Mouse (Mus musculus) stomach, embryonic 15.5 days (tissue): ENCODE measurements around the gene Duoxa1. TPM values are rescaled to one million over a fixed set of nuclear protein-coding genes. Genes with fewer than 3 reads are reported as not detected.

Experiments
- ATAC-seq: fragments of 200-750 bp; cut with Nextera tagmentation; 2 replicates; pipeline ENCODE4 v1.8.0; 2017; ENCODE audit warnings: low read depth, moderate number of reproducible peaks, moderate TSS enrichment; ENCODE audit not compliant: insufficient read depth, low FRiP score
- H3K27ac ChIP-seq: fragments of 300-500 bp; sonication (generic); 2 replicates; pipeline ENCODE4 v1.5.1; 2015; ENCODE audit warnings: mild to moderate bottlenecking, inconsistent platforms
- H3K27me3 ChIP-seq: fragments of 300-500 bp; sonication (generic); replicated peaks from 2 replicates; pipeline ENCODE4 v1.6.1; 2015; ENCODE audit warnings: inconsistent platforms
- H3K36me3 ChIP-seq: fragments of 300-500 bp; sonication (generic); 2 replicates; pipeline ENCODE4 v1.6.1; 2015; ENCODE audit warnings: inconsistent platforms
- H3K4me1 ChIP-seq: fragments of 300-500 bp; sonication (generic); 2 replicates; pipeline ENCODE4 v1.6.1; 2015; ENCODE audit warnings: inconsistent platforms
- H3K4me2 ChIP-seq: fragments of 300-500 bp; sonication (generic); 2 replicates; pipeline ENCODE4 v1.6.1; 2015; ENCODE audit warnings: mild to moderate bottlenecking, inconsistent platforms
- H3K4me3 ChIP-seq: fragments of 300-500 bp; sonication (generic); replicated peaks from 2 replicates; pipeline ENCODE4 v1.5.1; 2015; ENCODE audit warnings: inconsistent platforms
- H3K9ac ChIP-seq: fragments of 300-500 bp; sonication (generic); 2 replicates; pipeline ENCODE4 v1.6.1; 2015; ENCODE audit warnings: inconsistent platforms
- H3K9me3 ChIP-seq: fragments of 300-500 bp; sonication (generic); 2 replicates; pipeline ENCODE4 v1.6.1; 2016; ENCODE audit warnings: inconsistent platforms
- WGBS: fragments of 180-500 bp; shearing (Covaris S2); methylation state at CpG from one replicate; pipeline ENCODE4 v1.1.7; 2015; 5-methylcytosine and 5-hydroxymethylcytosine counted together
- polyA plus RNA-seq: library from polyadenylated mRNA; unstranded; fragments of >200 nt; fragmentation: Nextera tagmentation; extraction: Ambion mirVana; gene quantifications from 2 replicates; pipeline ENCODE4 v1.2.1, GENCODE M21; 2015

Gene Duoxa1
- polyA plus RNA-seq, 1 experiment from 2014 or later, result 6.1 TPM

DNA sequence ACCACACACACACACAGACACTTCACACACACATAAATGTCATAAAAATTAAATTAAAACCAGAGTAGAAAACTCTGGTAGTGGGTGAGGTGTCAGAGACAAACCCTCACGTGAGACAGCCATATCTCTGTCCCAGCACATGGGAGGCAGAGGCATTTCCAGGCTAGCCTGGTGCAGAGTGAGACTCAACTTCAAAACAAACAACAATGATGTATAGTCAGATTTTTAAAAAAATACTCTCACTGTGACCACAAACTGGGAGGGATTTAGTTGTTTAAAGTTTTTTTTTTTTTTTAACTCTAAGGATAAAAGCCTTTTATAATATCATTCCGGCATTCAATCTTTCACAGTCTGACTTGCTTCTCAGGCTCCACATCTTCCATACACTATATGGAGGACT, 11.8 kb upstream of the Duoxa1 start:
- Histone ChIP-seq H3K4me3 (no peak overlapping the region), H3K9ac (no peak overlapping the region), H3K4me1 (no peaks in the 10 kb centered on the region), H3K4me2 (no peak overlapping the region), H3K27ac (no peak overlapping the region), H3K9me3 (no peaks in the 10 kb centered on the region), H3K36me3 (no peaks in the 10 kb centered on the region), H3K27me3 (no peaks in the 10 kb centered on the region)
- 59% methylated on average over 2 of the region's 2 CpGs for WGBS
- ATAC-seq, result no peak

DNA sequence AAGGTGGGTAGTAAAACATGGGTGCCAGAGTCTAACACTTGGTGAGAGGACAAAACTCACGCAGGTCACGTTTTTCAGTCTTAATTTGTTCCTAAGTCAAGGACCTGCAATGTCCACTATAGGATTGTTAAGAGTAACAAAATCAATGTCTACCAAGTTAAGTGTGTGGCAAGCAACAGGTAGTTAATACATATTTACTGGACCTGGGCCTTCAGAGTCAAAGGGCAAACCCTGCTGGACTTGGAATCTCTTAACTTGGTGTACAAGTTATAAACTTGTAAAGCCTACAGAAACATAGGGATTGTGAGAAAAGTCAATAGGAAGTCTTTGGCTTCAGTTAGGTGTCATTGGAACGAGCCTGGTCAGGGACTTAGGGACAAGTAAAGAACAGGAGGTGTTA, 11.1 kb upstream of the Duoxa1 start:
- no peak overlapping the region for H3K9ac ChIP-seq
- H3K27me3 ChIP-seq, result no peaks in the 10 kb centered on the region
- H3K36me3 ChIP-seq, result no peaks in the 10 kb centered on the region
- no peak overlapping the region for H3K4me2 ChIP-seq
- ATAC-seq, result no peak
- no peak overlapping the region for H3K4me3 ChIP-seq
- H3K27ac ChIP-seq, result no peak overlapping the region
- no peaks in the 10 kb centered on the region for H3K4me1 ChIP-seq
- 72% methylated on average over 3 of the region's 3 CpGs for WGBS
- no peaks in the 10 kb centered on the region for H3K9me3 ChIP-seq

DNA sequence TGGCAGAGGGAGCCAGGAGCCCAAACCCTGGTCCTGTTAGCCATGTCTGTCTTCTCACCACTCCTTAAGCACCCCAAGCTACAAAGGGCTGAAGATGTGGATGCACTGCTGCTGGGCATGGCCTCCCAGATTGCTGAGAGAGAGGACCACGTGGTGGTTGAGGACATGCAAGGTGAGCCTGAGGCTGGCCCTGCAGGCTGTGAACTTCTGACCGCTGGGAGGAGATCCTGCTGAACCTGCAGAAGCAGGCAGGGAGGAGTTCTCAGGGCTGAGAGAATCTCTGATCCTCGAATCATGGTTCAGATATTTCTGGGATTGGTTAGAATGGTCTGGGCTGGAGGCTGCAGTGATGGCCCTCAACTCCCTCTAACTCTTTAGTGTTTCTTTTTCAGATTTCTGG, 10.4 kb upstream of the Duoxa1 start:
- Histone ChIP-seq H3K4me3 (no peak overlapping the region), H3K36me3 (no peaks in the 10 kb centered on the region), H3K27me3 (no peaks in the 10 kb centered on the region), H3K9ac (no peak overlapping the region), H3K27ac (no peak overlapping the region), H3K4me1 (no peaks in the 10 kb centered on the region), H3K9me3 (no peaks in the 10 kb centered on the region), H3K4me2 (no peak overlapping the region)
- 63% methylated on average over 3 of the region's 3 CpGs for WGBS
- no peak for ATAC-seq

DNA sequence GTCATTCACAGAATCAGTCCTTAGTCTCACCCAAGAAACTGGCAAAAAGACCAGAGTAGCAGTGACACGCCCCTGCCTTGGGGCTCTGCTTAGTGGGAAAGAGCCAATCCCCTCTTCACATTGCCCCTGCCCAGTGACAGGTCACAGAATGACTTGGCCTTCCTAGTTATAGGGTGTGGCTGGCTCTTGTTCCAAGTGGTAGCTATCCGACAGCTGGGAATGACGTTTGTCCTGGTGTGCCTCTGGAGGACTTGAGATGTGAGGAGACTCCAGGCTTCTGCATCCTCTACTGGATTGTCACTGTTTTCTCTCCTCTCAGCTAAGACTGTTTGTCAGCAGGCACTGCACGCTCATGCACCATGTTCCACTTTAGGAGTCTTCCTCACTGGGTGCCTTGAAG, 3.9 kb upstream of the Duoxa1 start:
- no peak overlapping the region for H3K9ac ChIP-seq
- H3K4me2 ChIP-seq, result no peak overlapping the region
- H3K4me1 ChIP-seq, result peaks cover 13% of the 10 kb centered on the region
- H3K27me3 ChIP-seq, result peaks cover 30% of the 10 kb centered on the region
- 66% methylated on average over 4 of the region's 4 CpGs for WGBS
- no peak overlapping the region for H3K27ac ChIP-seq
- ATAC-seq, result no peak
- H3K36me3 ChIP-seq, result no peaks in the 10 kb centered on the region
- no peaks in the 10 kb centered on the region for H3K9me3 ChIP-seq
- no peak overlapping the region for H3K4me3 ChIP-seq

DNA sequence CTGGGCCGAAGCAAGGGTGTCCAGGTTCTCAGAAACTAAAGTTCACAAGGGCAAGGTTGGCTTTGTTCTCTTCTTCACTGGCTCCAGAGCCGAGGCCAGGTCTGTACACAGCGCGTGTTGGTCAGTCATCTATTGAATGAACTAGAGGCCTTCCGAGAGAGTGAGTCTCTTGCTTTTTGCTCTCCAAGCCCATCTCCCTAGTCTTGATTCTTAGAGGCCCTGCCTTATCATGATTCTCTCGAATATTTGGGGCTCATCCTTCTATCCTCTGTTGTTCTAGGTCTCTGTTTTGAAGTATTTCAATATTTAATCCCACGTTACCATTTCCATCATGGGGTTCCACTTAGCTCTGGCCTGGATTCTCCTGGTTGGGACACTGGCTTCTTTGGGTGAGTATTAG, 1.8 kb upstream of the Duoxa1 start, which contains the start of gene Duox1:
Duox1 (plus strand) TSS at position 301 of the 400 bp plus-strand sequence.
- no peak for ATAC-seq
- Histone ChIP-seq H3K36me3 (no peaks in the 10 kb centered on the region), H3K9me3 (no peaks in the 10 kb centered on the region), H3K27ac (no peak within 1 kb of the TSS), H3K4me3 (no peak within 1 kb of the TSS), H3K4me2 (no peak within 1 kb of the TSS), H3K9ac (no peak within 1 kb of the TSS), H3K27me3 (peaks cover 37% of the 10 kb centered on the region), H3K4me1 (peaks cover 13% of the 10 kb centered on the region)
- WGBS, result 85% methylated on average over 7 of the region's 7 CpGs

DNA sequence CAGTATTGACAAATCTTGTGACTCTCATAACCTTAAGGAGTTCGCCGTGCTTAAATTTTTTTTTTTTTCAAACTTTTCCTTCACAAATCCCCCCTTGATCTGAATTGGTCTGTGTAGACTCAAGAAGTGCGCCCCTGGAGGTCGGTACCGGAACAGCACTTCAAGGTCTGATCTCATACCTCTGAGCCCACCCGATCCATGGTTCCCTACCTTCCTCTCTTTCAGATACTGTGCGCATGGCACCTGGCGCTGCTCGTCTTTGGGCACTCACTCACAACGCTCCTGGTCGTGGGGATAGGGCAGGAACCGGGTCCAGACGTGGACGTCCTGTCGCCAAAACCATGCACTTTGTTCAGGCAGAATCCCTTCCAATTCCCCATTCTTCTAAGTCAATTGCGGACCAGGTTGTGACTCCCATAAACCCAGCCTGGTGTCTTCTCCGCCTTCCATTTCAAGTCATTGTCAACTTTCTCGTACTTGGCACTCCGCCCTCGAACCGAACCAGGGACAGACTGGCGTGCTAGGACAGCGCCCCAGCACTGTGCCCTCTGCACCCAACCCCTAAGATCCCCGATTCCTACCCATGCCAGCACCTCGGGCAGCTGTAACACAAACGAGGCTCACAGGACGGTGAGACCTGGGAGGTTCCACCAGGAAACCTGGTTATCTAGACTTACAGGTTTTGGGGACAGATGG, 660 bp downstream of the Duoxa1 start:
- Histone ChIP-seq H3K4me2 (peak overlapping the region; percentile 54), H3K27me3 (peaks cover 48% of the 10 kb centered on the region), H3K36me3 (no peaks in the 10 kb centered on the region), H3K27ac (no peak overlapping the region), H3K9me3 (no peaks in the 10 kb centered on the region), H3K4me1 (peaks cover 13% of the 10 kb centered on the region), H3K9ac (no peak overlapping the region), H3K4me3 (peak overlapping the region; percentile 35)
- ATAC-seq, result no peak; the same call in 1 of the 2 replicates
- 4% methylated on average over 27 of the region's 27 CpGs for WGBS

DNA sequence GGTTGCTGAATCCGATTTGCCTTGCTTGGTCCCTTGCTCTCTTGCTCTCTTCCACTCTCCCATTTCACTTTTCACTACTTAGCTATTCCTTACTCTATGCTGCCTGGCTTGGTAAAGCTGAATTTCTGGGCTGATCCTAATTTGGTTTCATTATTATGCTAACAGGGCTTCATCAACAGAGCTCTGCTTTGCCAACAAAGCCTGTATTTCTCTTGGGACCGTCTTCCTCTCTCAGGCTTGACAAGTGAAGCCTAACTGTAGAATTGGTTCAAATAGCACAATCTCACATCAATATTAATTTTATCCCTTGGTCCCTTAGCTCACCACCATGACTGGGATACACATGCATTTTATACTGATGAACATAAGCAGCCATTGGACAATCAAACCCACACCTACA, 2.0 kb downstream of the Duoxa1 start:
- WGBS, result 47% methylated on average over 2 of the region's 2 CpGs
- ATAC-seq, result no peak
- peaks cover 50% of the 10 kb centered on the region for H3K27me3 ChIP-seq
- H3K9me3 ChIP-seq, result no peaks in the 10 kb centered on the region
- H3K36me3 ChIP-seq, result no peaks in the 10 kb centered on the region
- H3K4me3 ChIP-seq, result no peak overlapping the region
- H3K4me2 ChIP-seq, result no peak overlapping the region
- no peak overlapping the region for H3K27ac ChIP-seq
- peaks cover 13% of the 10 kb centered on the region for H3K4me1 ChIP-seq
- no peak overlapping the region for H3K9ac ChIP-seq

DNA sequence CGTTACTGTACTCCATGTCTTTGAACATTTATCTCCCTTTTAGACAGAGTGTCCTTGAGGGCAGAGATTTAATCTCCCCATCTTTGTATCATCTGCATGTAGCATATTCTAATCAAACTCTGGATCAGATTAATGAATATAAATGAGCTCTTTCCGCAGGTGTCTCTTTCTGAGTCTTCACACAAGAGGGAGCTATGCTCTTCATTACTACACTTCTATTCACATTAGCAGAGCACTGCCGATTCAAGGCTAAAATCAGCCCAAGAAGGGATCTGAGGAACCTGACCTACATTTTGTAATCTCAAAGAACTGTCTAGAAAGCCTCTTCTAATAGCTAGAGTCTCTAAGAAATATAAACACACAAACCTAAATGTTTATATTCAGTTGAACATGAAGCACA, 3.9 kb downstream of the Duoxa1 start:
- H3K9me3 ChIP-seq, result no peaks in the 10 kb centered on the region
- no peak overlapping the region for H3K9ac ChIP-seq
- no peak overlapping the region for H3K27ac ChIP-seq
- ATAC-seq, result no peak
- peaks cover 61% of the 10 kb centered on the region for H3K27me3 ChIP-seq
- H3K4me2 ChIP-seq, result no peak overlapping the region
- H3K36me3 ChIP-seq, result no peaks in the 10 kb centered on the region
- H3K4me1 ChIP-seq, result peaks cover 13% of the 10 kb centered on the region
- no peak overlapping the region for H3K4me3 ChIP-seq
- WGBS, result 34% methylated on average over 3 of the region's 3 CpGs

DNA sequence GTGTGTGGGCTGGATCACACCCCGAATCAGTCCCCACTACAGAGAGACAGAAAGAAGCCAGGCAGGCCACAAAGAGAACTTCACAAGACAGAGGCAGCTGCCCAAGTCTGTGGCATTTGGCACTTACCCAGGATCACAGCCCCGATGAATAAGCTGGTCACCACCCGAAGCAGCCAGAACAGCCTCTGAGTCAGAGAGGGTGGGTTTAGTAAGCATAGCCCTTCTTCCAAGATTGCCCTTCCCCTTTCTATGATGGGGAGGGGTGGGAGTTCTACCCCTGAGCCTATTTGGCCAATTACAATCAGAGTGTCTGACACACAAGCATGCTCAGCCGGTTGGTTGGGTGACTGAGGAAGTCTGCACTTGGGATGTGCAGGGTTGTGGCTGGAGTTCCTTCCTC, 7.3 kb downstream of the Duoxa1 start:
- peaks cover 9% of the 10 kb centered on the region for H3K4me1 ChIP-seq
- no peak overlapping the region for H3K4me3 ChIP-seq
- no peaks in the 10 kb centered on the region for H3K36me3 ChIP-seq
- no peaks in the 10 kb centered on the region for H3K9me3 ChIP-seq
- 36% methylated on average over 4 of the region's 4 CpGs for WGBS
- H3K4me2 ChIP-seq, result no peak overlapping the region
- H3K9ac ChIP-seq, result no peak overlapping the region
- peaks cover 69% of the 10 kb centered on the region for H3K27me3 ChIP-seq
- H3K27ac ChIP-seq, result no peak overlapping the region
- 0 out of 2 replicates have a peak, but pooled peaks have one; percentile 21 for ATAC-seq

DNA sequence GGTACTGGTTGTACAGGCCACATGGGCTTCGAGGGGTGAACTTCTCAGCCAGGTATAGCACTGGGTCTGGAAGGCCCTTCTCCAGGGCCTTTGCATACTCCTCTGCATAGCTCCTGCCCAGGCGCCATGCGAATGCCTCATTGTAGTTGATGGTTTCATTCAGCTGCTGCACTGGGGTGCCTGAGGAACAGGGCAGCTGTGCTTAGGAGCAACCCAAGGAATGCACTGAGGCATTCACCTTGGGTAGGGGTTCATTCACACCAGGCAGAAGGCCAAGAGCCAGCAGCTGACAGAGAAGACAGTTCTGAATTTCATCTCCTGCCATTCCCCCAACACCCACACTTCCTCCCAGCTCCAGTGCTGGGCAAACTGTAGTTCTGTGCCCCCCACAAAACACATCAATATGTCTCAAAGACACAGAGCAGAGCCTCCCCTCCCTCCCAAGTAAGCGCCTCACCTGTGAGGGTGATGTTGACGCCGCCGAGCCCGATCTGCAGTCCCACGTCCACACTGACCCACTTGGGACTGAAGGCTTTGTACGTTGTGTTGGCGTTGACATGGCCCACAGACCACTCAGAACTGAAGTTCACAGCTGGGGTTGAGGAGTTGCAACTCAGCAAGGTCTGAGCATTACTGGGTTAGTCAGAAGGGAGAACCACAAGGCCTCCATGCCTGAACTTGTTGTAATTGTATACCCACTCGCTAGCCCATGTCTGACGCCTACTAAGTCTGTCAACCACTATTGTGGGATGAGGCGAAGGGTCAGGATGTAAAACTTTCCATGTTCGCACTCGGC, 8.2 kb downstream of the Duoxa1 start:
- H3K4me2 ChIP-seq, result no peak overlapping the region
- no peak overlapping the region for H3K9ac ChIP-seq
- H3K27me3 ChIP-seq, result peaks cover 74% of the 10 kb centered on the region
- no peaks in the 10 kb centered on the region for H3K36me3 ChIP-seq
- H3K27ac ChIP-seq, result no peak overlapping the region
- no peak overlapping the region for H3K4me3 ChIP-seq
- 80% methylated on average over 16 of the region's 16 CpGs for WGBS
- ATAC-seq, result no peak
- H3K9me3 ChIP-seq, result no peaks in the 10 kb centered on the region
- peaks cover 12% of the 10 kb centered on the region for H3K4me1 ChIP-seq

DNA sequence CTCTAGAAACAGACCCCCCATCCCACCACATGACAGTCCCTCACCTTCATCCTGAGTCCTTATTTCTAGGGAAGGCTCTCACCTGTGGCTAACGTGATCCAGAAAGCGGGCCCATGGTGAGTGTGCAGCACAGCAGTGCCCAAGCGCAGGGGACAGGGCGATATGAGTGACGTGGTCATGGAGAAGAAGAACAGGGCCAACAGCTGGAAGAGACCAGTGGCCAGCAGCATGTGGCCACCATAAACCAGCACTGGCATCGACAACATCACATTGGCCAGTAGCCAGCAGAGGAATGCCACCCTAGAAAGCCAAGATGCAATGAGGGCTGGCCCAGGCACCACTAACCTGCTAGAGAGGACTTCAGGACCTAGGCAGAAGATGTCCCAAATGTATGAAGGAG, 9.0 kb downstream of the Duoxa1 start:
- H3K4me3 ChIP-seq, result no peak overlapping the region
- H3K4me1 ChIP-seq, result peaks cover 12% of the 10 kb centered on the region
- H3K36me3 ChIP-seq, result no peaks in the 10 kb centered on the region
- no peaks in the 10 kb centered on the region for H3K9me3 ChIP-seq
- 86% methylated on average over 6 of the region's 6 CpGs for WGBS
- peaks cover 81% of the 10 kb centered on the region for H3K27me3 ChIP-seq
- no peak overlapping the region for H3K27ac ChIP-seq
- ATAC-seq, result no peak
- no peak overlapping the region for H3K9ac ChIP-seq
- no peak overlapping the region for H3K4me2 ChIP-seq

DNA sequence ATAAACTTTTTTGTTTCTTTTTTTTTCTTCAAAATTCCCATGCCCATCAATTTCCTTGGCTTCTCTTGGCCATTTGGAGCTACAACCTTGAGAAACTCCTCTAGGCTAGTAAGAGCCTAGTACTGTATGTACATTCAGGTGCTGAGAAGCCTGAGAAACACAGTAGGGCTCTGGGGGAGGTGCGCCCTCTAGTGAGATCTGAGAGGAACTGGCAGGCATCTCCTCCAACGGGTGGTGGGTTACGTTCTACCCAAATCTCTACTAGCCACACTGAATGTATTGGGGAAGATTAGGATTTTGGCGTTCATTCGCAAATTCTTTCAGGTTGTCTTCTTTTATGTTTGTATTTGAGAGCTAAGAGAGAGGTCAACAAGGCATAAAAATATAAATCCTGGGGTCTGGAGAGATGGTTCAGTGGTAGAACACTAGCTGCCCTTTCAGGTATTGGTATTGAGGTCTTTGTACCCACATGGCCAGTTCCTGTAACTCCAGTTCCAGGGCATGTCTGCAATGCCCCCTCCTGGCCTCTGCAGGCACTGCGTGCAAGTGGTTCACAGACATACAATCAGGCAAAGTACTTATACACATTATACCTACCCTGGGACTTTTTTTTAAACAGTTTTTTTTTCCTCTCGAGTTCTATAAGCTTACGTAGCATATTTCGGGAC, 10.8 kb downstream of the Duoxa1 start:
- ATAC-seq, result 0 out of 2 replicates have a peak, but pooled peaks have one; percentile 28
- 14% methylated on average over 9 of the region's 9 CpGs for WGBS
- H3K27me3 ChIP-seq, result peaks cover 87% of the 10 kb centered on the region

More for the DNA sequence above, 10.8 kb downstream of the Duoxa1 start:
- Histone ChIP-seq H3K36me3 (no peaks in the 10 kb centered on the region), H3K4me3 (no peak overlapping the region), H3K27ac (no peak overlapping the region), H3K9ac (no peak overlapping the region), H3K4me1 (peaks cover 26% of the 10 kb centered on the region), H3K9me3 (no peaks in the 10 kb centered on the region), H3K4me2 (no peak overlapping the region)
